Mouse (Mus musculus) brain, embryonic 14.5 days (tissue): ENCODE measurements at regions not wholly inside any gene's neighbourhood (a gene's known extent, or its start where the extent isn't known, plus 50 kb on each side); places are given as distances from the start of the nearest gene placed in this dataset.
A peak's percentile ranks its signal among the peaks of the same experiment; 100 is the strongest.

Experiments used
- DNase-seq: peaks from one replicate; pipeline ENCODE4 v3.0.0-alpha.2; 2011; ENCODE audit warnings: low read depth
- CTCF ChIP-seq: fragments of 200-500 bp; IDR thresholded peaks from 2 replicates; pipeline ENCODE4 v1.5.1; 2012; ENCODE audit warnings: inconsistent platforms, mild to moderate bottlenecking, moderate library complexity, borderline replicate concordance; ENCODE audit not compliant: insufficient read depth, insufficient read length; ENCODE audit errors: extremely low read depth
- POLR2A ChIP-seq: fragments of 200-500 bp; IDR thresholded peaks from 2 replicates; pipeline ENCODE4 v1.6.1; 2012; ENCODE audit warnings: mild to moderate bottlenecking, inconsistent platforms, borderline replicate concordance; ENCODE audit not compliant: poor library complexity, insufficient read depth, insufficient read length, severe bottlenecking; ENCODE audit errors: extremely low read depth

GRCm38 (mm10) chr13:32493806-32494205 is 155.3 kb upstream of the Gmds start:
- no peak for DNase-seq
- TF ChIP-seq CTCF (no peak), POLR2A (no peak)

GRCm38 (mm10) chr13:32493309-32493708 is 154.8 kb upstream of the Gmds start:
- DNase-seq: peak; percentile 58
- peak; percentile 65; the same call in 1 of the 2 replicates for TF ChIP-seq CTCF
- no peak for TF ChIP-seq POLR2A

- DNase-seq: no peak
- TF ChIP-seq CTCF (no peak), POLR2A (no peak)
Observed at GRCm38 (mm10) chr13:32492566-32492965, 154.0 kb upstream of the Gmds start.

GRCm38 (mm10) chr13:32481444-32482058 is 143.0 kb upstream of the Gmds start:
- TF ChIP-seq POLR2A (no peak), CTCF (no peak)
- DNase-seq: no peak

- DNase-seq: no peak
- TF ChIP-seq POLR2A (no peak), CTCF (no peak)
Observed at GRCm38 (mm10) chr13:32480029-32480428, 141.5 kb upstream of the Gmds start.

- DNase-seq: no peak
- no peak for TF ChIP-seq CTCF
- TF ChIP-seq POLR2A: no peak
Observed at GRCm38 (mm10) chr13:32479118-32479818, 140.7 kb upstream of the Gmds start.

GRCm38 (mm10) chr13:32465787-32466186 is 127.2 kb upstream of the Gmds start:
- DNase-seq: peak; percentile 42
- TF ChIP-seq CTCF: no peak
- no peak for TF ChIP-seq POLR2A

- DNase-seq: no peak
- TF ChIP-seq CTCF: no peak
Observed at GRCm38 (mm10) chr13:32465041-32465682, 126.6 kb upstream of the Gmds start.

- no peak for DNase-seq
- no peak for TF ChIP-seq POLR2A
- TF ChIP-seq CTCF: no peak
Observed at GRCm38 (mm10) chr13:32454419-32455146, 116.0 kb upstream of the Gmds start.

- TF ChIP-seq POLR2A (no peak), CTCF (no peak)
- DNase-seq: peak; percentile 51
Observed at GRCm38 (mm10) chr13:32449710-32450417, 111.3 kb upstream of the Gmds start.

- TF ChIP-seq CTCF (no peak), POLR2A (no peak)
- DNase-seq: no peak
Observed at GRCm38 (mm10) chr13:32444531-32444930, 106.0 kb upstream of the Gmds start.

- TF ChIP-seq CTCF (no peak), POLR2A (no peak)
- peak; percentile 10 for DNase-seq
Observed at GRCm38 (mm10) chr13:32442025-32442424, 103.5 kb upstream of the Gmds start.

GRCm38 (mm10) chr13:32435136-32435535 is 96.6 kb upstream of the Gmds start:
- DNase-seq: peak; percentile 38
- TF ChIP-seq CTCF: no peak
- TF ChIP-seq POLR2A: no peak

GRCm38 (mm10) chr13:32428482-32428881 is 89.9 kb upstream of the Gmds start:
- no peak for DNase-seq
- TF ChIP-seq POLR2A: no peak
- TF ChIP-seq CTCF: no peak
